ENCODE assay signal across 9 mouse cellular contexts in genomic region chr15:84557189-84557921, GRCm38 (mm10). TPM values are rescaled to one million over a fixed set of nuclear protein-coding genes. Genes with fewer than 3 reads are reported as not detected.
DNase-seq lines count a peak whose midpoint lies in the region; ATAC-seq and TF ChIP-seq lines count a peak whose summit lies in the region.
"Had no signal": no experiment of that assay in that cellular context is flagged by ENCODE, and none has a peak within 500 bp of the region (broad histone marks: within the 10 kb centered on the region; RNA-seq: fewer than 3 reads in every experiment).

Gene Rtl6 (minus strand): TSS chr15:84557823.

- DNase-seq in CD4-positive, CD25-positive, alpha-beta regulatory T cell, adult 2 months (ENCODE audit: low read depth, low spot score), result peak; percentile 86
- DNase-seq in heart, postnatal 14 days, result peak; percentile 84 to 87
- peak; percentile 89 to 94 for DNase-seq in kidney, postnatal 4 days
- DNase-seq in liver, embryonic 14.5 days (ENCODE audit: low read depth in 3 of 3, low spot score in 3 of 3), result peak; percentile 22 to 50 (median 39)
- DNase-seq in neural tube, embryonic 11.5 days (ENCODE audit: low spot score), result peak; percentile 93

- no peak for TF ChIP-seq CTCF in liver, embryonic 14.5 days (IDR thresholded peaks at IDR 0.05; ENCODE audit: low read depth)

- H3K4me3 ChIP-seq in forebrain, embryonic 15.5 days, result peak within 1 kb of the TSS; percentile 66
- H3K4me3 ChIP-seq in liver, embryonic 14.5 days (ENCODE audit: insufficient read depth in 1 of 2, low read depth in 2 of 2, low read length in 2 of 2), result peak within 1 kb of the TSS; percentile 29 to 57
- peak within 1 kb of the TSS; percentile 59 for H3K4me3 ChIP-seq in neural tube, embryonic 11.5 days (ENCODE audit: low read depth, low read length)
- H3K4me3 ChIP-seq in stomach, embryonic 15.5 days (replicated peaks), result peak within 1 kb of the TSS; percentile 76

- H3K9ac ChIP-seq in forebrain, embryonic 15.5 days (replicated peaks), result peak within 1 kb of the TSS; percentile 75
- H3K9ac ChIP-seq in liver, embryonic 14.5 days (replicated peaks), result no peak within 1 kb of the TSS
- H3K9ac ChIP-seq in neural tube, embryonic 11.5 days (ENCODE audit: low read length), result peak within 1 kb of the TSS; percentile 81
- peak within 1 kb of the TSS; percentile 58 for H3K9ac ChIP-seq in stomach, embryonic 15.5 days

- H3K27ac ChIP-seq in forebrain, embryonic 15.5 days (replicated peaks), result peak within 1 kb of the TSS; percentile 84
- H3K27ac ChIP-seq in liver, embryonic 14.5 days, result no peak within 1 kb of the TSS
- peak within 1 kb of the TSS; percentile 90 for H3K27ac ChIP-seq in neural tube, embryonic 11.5 days (ENCODE audit: low read depth, low read length)
- H3K27ac ChIP-seq in stomach, embryonic 15.5 days, result peak within 1 kb of the TSS; percentile 62; the same call in 1 of the 2 replicates

- WGBS in forebrain, embryonic 15.5 days, result 9% methylated on average over 59 of the region's 59 CpGs
- 8% methylated on average over 59 of the region's 59 CpGs for WGBS in liver, embryonic 14.5 days (ENCODE audit: insufficient replicate concordance)
- 13% methylated on average over 58 of the region's 59 CpGs for WGBS in neural tube, embryonic 11.5 days
- WGBS in stomach, embryonic 15.5 days, result 8% methylated on average over 59 of the region's 59 CpGs

- intact Hi-C loops in heart, postnatal 14 days (cut with DNase I), result no loop called here

- H3K36me3 ChIP-seq in forebrain, embryonic 15.5 days, result peaks cover 19% of the 10 kb centered on the region; the same call in 1 of the 2 replicates
- H3K36me3 ChIP-seq in liver, embryonic 14.5 days (replicated peaks; ENCODE audit: control insufficient read depth, insufficient read depth, low read depth), result no peaks in the 10 kb centered on the region
- H3K36me3 ChIP-seq in neural tube, embryonic 11.5 days (ENCODE audit: control insufficient read depth, insufficient read depth, low read length), result no peaks in the 10 kb centered on the region; the same call in 1 of the 2 replicates
- peaks cover 5% of the 10 kb centered on the region; the same call in 1 of the 2 replicates for H3K36me3 ChIP-seq in stomach, embryonic 15.5 days
- H3K36me3 ChIP-seq: G1E had no signal

- H3K4me2 ChIP-seq in forebrain, embryonic 15.5 days (replicated peaks), result peak within 1 kb of the TSS; percentile 60
- peak within 1 kb of the TSS; percentile 62 for H3K4me2 ChIP-seq in liver, embryonic 14.5 days (ENCODE audit: low read depth)
- peak within 1 kb of the TSS; percentile 65 for H3K4me2 ChIP-seq in neural tube, embryonic 11.5 days (ENCODE audit: low read depth)
- peak within 1 kb of the TSS; percentile 86 for H3K4me2 ChIP-seq in stomach, embryonic 15.5 days

- no peak for TF ChIP-seq EP300 in liver, embryonic 14.5 days (IDR thresholded peaks at IDR 0.05; ENCODE audit: low read depth)

- ATAC-seq in cerebellum, adult (ENCODE audit: insufficient number of reproducible peaks, low FRiP score, low TSS enrichment), result peak; percentile 87
- ATAC-seq in forebrain, embryonic 15.5 days (replicated peaks), result peak; percentile 95
- peak; percentile 61; the same call in 1 of the 2 replicates for ATAC-seq in liver, embryonic 14.5 days (ENCODE audit: insufficient read depth)
- ATAC-seq in neural tube, embryonic 11.5 days (ENCODE audit: insufficient read depth, low FRiP score, low TSS enrichment), result peak; percentile 94
- peak; percentile 87; the same call in 1 of the 2 replicates for ATAC-seq in stomach, embryonic 15.5 days (ENCODE audit: insufficient read depth, low FRiP score, low read depth)

- H3K9me3 ChIP-seq in forebrain, embryonic 15.5 days, result no peaks in the 10 kb centered on the region
- no peaks in the 10 kb centered on the region for H3K9me3 ChIP-seq in liver, embryonic 14.5 days (ENCODE audit: control insufficient read depth, low read length)
- no peaks in the 10 kb centered on the region; the same call in 1 of the 2 replicates for H3K9me3 ChIP-seq in neural tube, embryonic 11.5 days (ENCODE audit: control insufficient read depth, low read length)
- H3K9me3 ChIP-seq in stomach, embryonic 15.5 days, result no peaks in the 10 kb centered on the region

- no peaks in the 10 kb centered on the region for H3K27me3 ChIP-seq in forebrain, embryonic 15.5 days
- no peaks in the 10 kb centered on the region for H3K27me3 ChIP-seq in liver, embryonic 14.5 days (ENCODE audit: control insufficient read depth, insufficient read depth, low read length)
- H3K27me3 ChIP-seq in neural tube, embryonic 11.5 days (ENCODE audit: control insufficient read depth, insufficient read depth, low read length), result no peaks in the 10 kb centered on the region
- no peaks in the 10 kb centered on the region for H3K27me3 ChIP-seq in stomach, embryonic 15.5 days (replicated peaks)

- peaks cover 43% of the 10 kb centered on the region for H3K4me1 ChIP-seq in forebrain, embryonic 15.5 days
- no peaks in the 10 kb centered on the region for H3K4me1 ChIP-seq in liver, embryonic 14.5 days (replicated peaks; ENCODE audit: control insufficient read depth in 2 of 2, insufficient read depth in 2 of 2, low read length in 1 of 2)
- peaks cover 3% of the 10 kb centered on the region; the same call in 1 of the 2 replicates for H3K4me1 ChIP-seq in neural tube, embryonic 11.5 days (ENCODE audit: control insufficient read depth, insufficient read depth, low read length)
- no peaks in the 10 kb centered on the region for H3K4me1 ChIP-seq in stomach, embryonic 15.5 days

RNA-seq across cellular contexts. Expression of gene Rtl6, which starts in this region (rescaled TPM):
- 65.1 and 68.2 TPM in 2 replicates for polyA plus RNA-seq in forebrain, embryonic 15.5 days (2015; fragmentation: Nextera tagmentation; extraction: Ambion mirVana)
- 1 to 10 TPM; 7.2 to 7.4 TPM for total RNA-seq in heart, postnatal 14 days (2021)
- polyA plus RNA-seq in liver, embryonic 14.5 days (2012; rRNA removed), result 0.52 and 0.56 TPM in 2 replicates
- 0.44 and 0.52 TPM in 2 replicates for polyA plus RNA-seq in liver, embryonic 14.5 days (2014; fragmentation: Nextera tagmentation; extraction: Ambion mirVana)
- polyA plus RNA-seq in neural tube, embryonic 11.5 days (2014; fragmentation: Nextera tagmentation; extraction: Ambion mirVana), result 25.0 and 28.7 TPM in 2 replicates
- polyA plus RNA-seq in stomach, embryonic 15.5 days (2015; fragmentation: Nextera tagmentation; extraction: Ambion mirVana), result 11.3 and 12.4 TPM in 2 replicates
- polyA plus RNA-seq: G1E had no signal

Comparison
In these comparisons a context has a peak if more than half of its experiments do, and no peak if none do; other contexts are left out.
1. Peak in DNase-seq, ATAC-seq, H3K4me3 ChIP-seq and H3K4me2 ChIP-seq in liver, embryonic 14.5 days; RNA of the gene not detected or under 1 TPM.
2. DNase-seq: peak in every context shown above with its lines; median percentile 93 in neural tube, embryonic 11.5 days; 92 in kidney, postnatal 4 days; 86 in CD4-positive, CD25-positive, alpha-beta regulatory T cell, adult 2 months; 86 in heart, postnatal 14 days; 39 in liver, embryonic 14.5 days.